Mouse (Mus musculus): ENCODE data around the gene Syne2.

GRCm38 (mm10) chr12:75997547-75997946 is 179.6 kb downstream of the Syne2 start:
- TF ChIP-seq CTCF (IDR thresholded peaks at IDR 0.05; ENCODE audit: low read depth) (no peak), EP300 (IDR thresholded peaks at IDR 0.05; ENCODE audit: low read depth) (no peak)

Measured in liver, postnatal 0 days (tissue).